Mouse (Mus musculus) G1E (cell line): ENCODE measurements around the gene Cdsn.

Experiments
- CTCF ChIP-seq: IDR thresholded peaks from 2 replicates; pipeline ENCODE4 v1.5.1; 2012; ENCODE audit warnings: low read depth, low read length, inconsistent platforms, mixed read lengths
- GATA1 ChIP-seq: IDR thresholded peaks from 2 replicates; pipeline ENCODE4 v1.6.1; 2012; ENCODE audit warnings: borderline replicate concordance, low read length, inconsistent platforms, mixed read lengths
- GATA2 ChIP-seq: IDR thresholded peaks from 2 replicates; pipeline ENCODE4 v1.6.1; 2012; ENCODE audit warnings: low read depth, low read length, inconsistent platforms, borderline replicate concordance
- POLR2AphosphoS5 ChIP-seq: IDR thresholded peaks from 2 replicates; pipeline ENCODE4 v1.6.1; 2012; ENCODE audit warnings: low read depth, low read length, inconsistent platforms; ENCODE audit not compliant: insufficient replicate concordance
- TAL1 ChIP-seq: conservative IDR thresholded peaks from 2 replicates; pipeline ENCODE4 v1.6.1; 2012; ENCODE audit warnings: low read depth, low read length, inconsistent platforms, mixed read lengths

DNA sequence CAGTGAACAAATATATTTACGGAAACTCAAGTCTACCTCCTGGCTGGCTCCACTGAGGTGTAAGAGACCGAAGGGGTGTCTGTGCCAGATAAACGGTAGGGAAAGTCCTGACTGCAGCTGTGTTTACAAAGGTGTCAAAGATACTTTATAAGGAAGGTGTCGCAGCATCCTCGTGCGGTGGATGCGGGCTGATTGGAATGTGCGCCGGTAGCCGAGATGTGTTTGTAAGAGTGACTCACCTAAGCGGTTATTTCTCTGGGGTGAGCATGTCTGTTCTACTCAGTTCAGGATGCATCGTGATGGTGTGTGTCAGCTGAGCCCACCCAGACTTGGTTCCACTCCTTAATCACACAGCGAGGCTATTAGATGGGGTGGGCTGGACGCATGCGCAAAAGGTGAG, 39.8 kb downstream of the Cdsn start:
- TF ChIP-seq CTCF (no peak), POLR2AphosphoS5 (no peak), TAL1 (no peak), GATA1 (no peak), GATA2 (no peak)
